Mouse (Mus musculus) neural tube, embryonic 12.5 days (tissue): ENCODE results near the gene Plxdc1. TPM values are rescaled to one million over a fixed set of nuclear protein-coding genes. Genes with fewer than 3 reads are reported as not detected.
A peak's percentile ranks its signal among the peaks of the same experiment; 100 is the strongest.

ENCODE experiments used
- ATAC-seq: fragments of 200-750 bp; cut with Nextera tagmentation; 2 replicates; pipeline ENCODE4 v1.8.0; 2017; ENCODE audit warnings: low read depth, mild to moderate bottlenecking, moderate TSS enrichment, moderate library complexity; ENCODE audit not compliant: low FRiP score
- H3K27ac ChIP-seq: fragments of 300-500 bp; sonication (generic); 2 replicates; pipeline ENCODE4 v1.5.1; 2016
- H3K27me3 ChIP-seq: fragments of 300-500 bp; sonication (generic); replicated peaks from 2 replicates; pipeline ENCODE4 v1.6.1; 2016; ENCODE audit warnings: mild to moderate bottlenecking
- H3K36me3 ChIP-seq: fragments of 300-500 bp; sonication (generic); 2 replicates; pipeline ENCODE4 v1.6.1; 2016; ENCODE audit warnings: mild to moderate bottlenecking
- H3K4me1 ChIP-seq: fragments of 300-500 bp; sonication (generic); 2 replicates; pipeline ENCODE4 v1.6.1; 2016
- H3K4me2 ChIP-seq: fragments of 300-500 bp; sonication (generic); replicated peaks from 2 replicates; pipeline ENCODE4 v1.6.1; 2016; ENCODE audit warnings: mild to moderate bottlenecking
- H3K4me3 ChIP-seq: fragments of 300-500 bp; sonication (generic); 2 replicates; pipeline ENCODE4 v1.5.1; 2016
- H3K9ac ChIP-seq: fragments of 300-500 bp; sonication (generic); 2 replicates; pipeline ENCODE4 v1.6.1; 2016; ENCODE audit warnings: mild to moderate bottlenecking
- H3K9me3 ChIP-seq: fragments of 300-500 bp; sonication (generic); 2 replicates; pipeline ENCODE4 v1.6.1; 2016; ENCODE audit warnings: mild to moderate bottlenecking
- WGBS: fragments of 180-500 bp; shearing (Covaris S2); methylation state at CpG from one replicate; pipeline ENCODE4 v1.1.7; 2016; 5-methylcytosine and 5-hydroxymethylcytosine counted together
- microRNA-seq: library from miRNA; unstranded; fragments of <30 nt; microRNA quantifications from one replicate; pipeline ENCODE4, GENCODE M21; 2017
- polyA plus RNA-seq: library from polyadenylated mRNA; unstranded; fragments of >200 nt; fragmentation: Nextera tagmentation; extraction: Ambion mirVana; gene quantifications from 2 replicates; pipeline ENCODE4 v1.2.1, GENCODE M21; 2016

The Plxdc1 gene
- polyA plus RNA-seq, 1 experiment from 2014 or later: 0.24 TPM

- H3K4me3 ChIP-seq: no peak overlapping the region
- no peak for ATAC-seq
- no peak overlapping the region for H3K4me2 ChIP-seq
- H3K9me3 ChIP-seq: no peaks in the 10 kb centered on the region
- H3K27me3 ChIP-seq: no peaks in the 10 kb centered on the region
- 94% methylated on average over 2 of the region's 2 CpGs for WGBS
- no peaks in the 10 kb centered on the region for H3K36me3 ChIP-seq
- H3K4me1 ChIP-seq: no peaks in the 10 kb centered on the region
- H3K27ac ChIP-seq: no peak overlapping the region
- no peak overlapping the region for H3K9ac ChIP-seq
Measured at GRCm38 (mm10) chr11:97885296-97885915, 100.8 kb downstream of the Plxdc1 start.

GRCm38 (mm10) chr11:97884601-97885185 lies 101.6 kb downstream of the Plxdc1 start:
- Histone ChIP-seq H3K4me1 (no peaks in the 10 kb centered on the region), H3K27me3 (no peaks in the 10 kb centered on the region), H3K4me2 (peak overlapping the region; percentile 61), H3K27ac (peak overlapping the region; percentile 57; the same call in 1 of the 2 replicates), H3K9ac (0 out of 2 replicates have a peak overlapping the region, but pooled peaks have one; percentile 21), H3K4me3 (peak overlapping the region; percentile 57), H3K9me3 (no peaks in the 10 kb centered on the region), H3K36me3 (no peaks in the 10 kb centered on the region)
- 0 out of 2 replicates have a peak, but pooled peaks have one; percentile 5 for ATAC-seq
- WGBS: 36% methylated on average over 7 of the region's 7 CpGs

- Histone ChIP-seq H3K4me2 (peak within 1 kb of the TSS; percentile 61), H3K4me1 (no peaks in the 10 kb centered on the region), H3K27ac (peak within 1 kb of the TSS; percentile 57; the same call in 1 of the 2 replicates), H3K9me3 (no peaks in the 10 kb centered on the region), H3K4me3 (peak within 1 kb of the TSS; percentile 57), H3K36me3 (no peaks in the 10 kb centered on the region), H3K27me3 (no peaks in the 10 kb centered on the region), H3K9ac (peak within 1 kb of the TSS; percentile 33; the same call in 1 of the 2 replicates)
- WGBS: under 1% methylated on average over 37 of the region's 37 CpGs
- peak; percentile 96 for ATAC-seq
Measured at GRCm38 (mm10) chr11:97883918-97884600, 102.2 kb downstream of the Plxdc1 start, which contains the start of gene Fbxo47. Gene Fbxo47 (minus strand): TSS chr11:97884154.

GRCm38 (mm10) chr11:97883542-97883917 lies 102.7 kb downstream of the Plxdc1 start:
- Histone ChIP-seq H3K9ac (peak overlapping the region; percentile 33; the same call in 1 of the 2 replicates), H3K36me3 (no peaks in the 10 kb centered on the region), H3K4me2 (peak overlapping the region; percentile 61), H3K9me3 (no peaks in the 10 kb centered on the region), H3K4me1 (no peaks in the 10 kb centered on the region), H3K27me3 (no peaks in the 10 kb centered on the region), H3K4me3 (peak overlapping the region; percentile 57), H3K27ac (no peak overlapping the region)
- ATAC-seq: 0 out of 2 replicates have a peak, but pooled peaks have one; percentile 22
- 5% methylated on average over 26 of the region's 26 CpGs for WGBS

GRCm38 (mm10) chr11:97880362-97880761 lies 105.9 kb downstream of the Plxdc1 start:
- 95% methylated on average over 4 of the region's 4 CpGs for WGBS
- ATAC-seq: no peak

GRCm38 (mm10) chr11:97877341-97877740 lies 108.9 kb downstream of the Plxdc1 start:
- H3K27ac ChIP-seq: no peak overlapping the region
- no peaks in the 10 kb centered on the region for H3K27me3 ChIP-seq
- H3K9ac ChIP-seq: no peak overlapping the region
- no peak overlapping the region for H3K4me3 ChIP-seq
- ATAC-seq: no peak
- no peaks in the 10 kb centered on the region for H3K36me3 ChIP-seq
- WGBS: 72% methylated on average over 2 of the region's 2 CpGs
- no peaks in the 10 kb centered on the region for H3K4me1 ChIP-seq
- no peak overlapping the region for H3K4me2 ChIP-seq
- no peaks in the 10 kb centered on the region for H3K9me3 ChIP-seq

More at GRCm38 (mm10) chr11:97880362-97880761, 105.9 kb downstream of the Plxdc1 start:
- no peaks in the 10 kb centered on the region for H3K36me3 ChIP-seq
- no peaks in the 10 kb centered on the region for H3K4me1 ChIP-seq
- H3K9me3 ChIP-seq: no peaks in the 10 kb centered on the region
- H3K27me3 ChIP-seq: no peaks in the 10 kb centered on the region
- H3K27ac ChIP-seq: no peak overlapping the region
- H3K4me2 ChIP-seq: no peak overlapping the region
- H3K9ac ChIP-seq: no peak overlapping the region
- H3K4me3 ChIP-seq: no peak overlapping the region

GRCm38 (mm10) chr11:97874396-97874795 lies 111.8 kb downstream of the Plxdc1 start:
- WGBS: 98% methylated on average over 1 of the region's 1 CpGs

More at GRCm38 (mm10) chr11:97874396-97874795, 111.8 kb downstream of the Plxdc1 start:
- no peak overlapping the region for H3K4me2 ChIP-seq
- H3K27me3 ChIP-seq: no peaks in the 10 kb centered on the region
- no peak overlapping the region for H3K27ac ChIP-seq
- no peak for ATAC-seq
- no peaks in the 10 kb centered on the region for H3K36me3 ChIP-seq
- H3K4me1 ChIP-seq: no peaks in the 10 kb centered on the region
- no peak overlapping the region for H3K4me3 ChIP-seq
- H3K9me3 ChIP-seq: no peaks in the 10 kb centered on the region
- H3K9ac ChIP-seq: no peak overlapping the region

Small RNA genes lying within 50 kb of the gene (microRNA-seq; reads per million reads assigned to microRNA genes)
- gene Gm22461 (not detected), gene Gm27597 (not detected)

Other genes starting within 250 kb of the Plxdc1 start
- 3.2 and 3.7 TPM in 2 replicates for gene Pip4k2b, start 241.7 kb downstream of the Plxdc1 start, polyA plus RNA-seq
- gene Cwc25, start 219.9 kb downstream of the Plxdc1 start, polyA plus RNA-seq: 21.1 and 23.4 TPM in 2 replicates
- gene 1700001P01Rik, start 210.5 kb downstream of the Plxdc1 start, polyA plus RNA-seq: 0.56 and 0.70 TPM in 2 replicates
- 369 and 383 TPM in 2 replicates for gene Rpl23, start 204.0 kb downstream of the Plxdc1 start, polyA plus RNA-seq
- gene Lasp1, start 187.4 kb downstream of the Plxdc1 start, polyA plus RNA-seq: 103 and 105 TPM in 2 replicates
- gene B230217C12Rik, start 145.7 kb downstream of the Plxdc1 start, polyA plus RNA-seq: 12.9 and 15.8 TPM in 2 replicates
- 0.72 and 0.85 TPM in 2 replicates for gene Fbxo47, start 102.3 kb downstream of the Plxdc1 start, polyA plus RNA-seq
- gene Arl5c, start 9.7 kb upstream of the Plxdc1 start, polyA plus RNA-seq: 6.8 and 8.6 TPM in 2 replicates
- gene Cacnb1, start 36.6 kb upstream of the Plxdc1 start, polyA plus RNA-seq: 38.2 and 40.9 TPM in 2 replicates
- 709 and 737 TPM in 2 replicates for gene Rpl19, start 40.3 kb upstream of the Plxdc1 start, polyA plus RNA-seq
- gene Stac2, start 67.0 kb upstream of the Plxdc1 start, polyA plus RNA-seq: 10.2 and 11.2 TPM in 2 replicates
- gene Fbxl20, start 164.0 kb upstream of the Plxdc1 start, polyA plus RNA-seq: 33.1 and 40.7 TPM in 2 replicates
- gene Med1, start 206.8 kb upstream of the Plxdc1 start, polyA plus RNA-seq: 62.9 and 74.0 TPM in 2 replicates
- 13.5 and 13.6 TPM in 2 replicates for gene Cdk12, start 216.6 kb upstream of the Plxdc1 start, polyA plus RNA-seq